Mouse (Mus musculus) kidney, postnatal 25 days (tissue): ENCODE data around the gene Ccdc88c.

Experiments
- DNase-seq, 2 experiments: peaks; one replicate each; pipeline ENCODE4 v3.0.0; 2021; ENCODE audit warnings: mixed read lengths in 2 of 2

Gene Ccdc88c

GRCm38 (mm10) chr12:100875960-100876359 is 152.9 kb downstream of the Ccdc88c start:
- DNase-seq = no peak

DNA sequence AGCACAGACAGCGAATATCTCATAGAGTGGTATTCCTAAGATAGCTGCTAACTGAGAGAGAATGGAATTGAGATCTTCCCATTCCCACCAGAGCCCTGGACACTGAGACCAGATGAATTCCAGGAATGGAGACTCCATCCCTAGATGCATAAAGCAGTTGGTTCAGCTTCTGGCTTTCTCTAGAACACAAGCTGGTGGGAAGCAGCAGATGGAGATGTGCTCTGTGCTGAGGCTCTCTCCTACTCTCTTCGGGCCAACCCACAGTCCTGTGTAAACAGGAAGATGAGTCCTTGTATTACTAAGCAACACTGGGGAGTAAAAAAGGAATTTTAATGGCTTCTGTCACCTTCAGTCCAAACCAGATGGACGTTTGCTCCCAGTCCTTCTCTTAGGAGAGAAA is 153.3 kb downstream of the Ccdc88c start:
- DNase-seq = no peak

GRCm38 (mm10) chr12:100873612-100874011 is 155.2 kb downstream of the Ccdc88c start:
- DNase-seq = no peak

DNA sequence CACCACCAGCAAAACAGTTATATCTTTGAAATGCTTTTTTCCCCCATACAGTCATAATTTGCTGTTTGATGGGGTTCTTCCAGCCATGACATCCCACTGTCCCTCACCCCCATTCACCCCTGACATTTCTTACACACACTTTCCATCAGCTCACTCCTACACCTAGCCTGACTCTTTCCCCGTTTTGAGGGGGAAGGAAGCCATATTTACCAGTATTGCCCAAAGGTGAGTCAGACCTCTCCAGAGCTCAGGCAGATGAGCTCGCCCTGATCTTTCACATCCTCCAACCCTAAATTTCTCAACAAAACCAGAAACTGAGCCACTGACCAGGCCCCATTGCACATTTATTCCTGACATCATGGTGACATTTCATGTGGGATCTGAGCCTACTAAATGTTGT is 157.0 kb downstream of the Ccdc88c start:
- DNase-seq = no peak

GRCm38 (mm10) chr12:100871234-100871633 is 157.6 kb downstream of the Ccdc88c start:
- DNase-seq = no peak

DNA sequence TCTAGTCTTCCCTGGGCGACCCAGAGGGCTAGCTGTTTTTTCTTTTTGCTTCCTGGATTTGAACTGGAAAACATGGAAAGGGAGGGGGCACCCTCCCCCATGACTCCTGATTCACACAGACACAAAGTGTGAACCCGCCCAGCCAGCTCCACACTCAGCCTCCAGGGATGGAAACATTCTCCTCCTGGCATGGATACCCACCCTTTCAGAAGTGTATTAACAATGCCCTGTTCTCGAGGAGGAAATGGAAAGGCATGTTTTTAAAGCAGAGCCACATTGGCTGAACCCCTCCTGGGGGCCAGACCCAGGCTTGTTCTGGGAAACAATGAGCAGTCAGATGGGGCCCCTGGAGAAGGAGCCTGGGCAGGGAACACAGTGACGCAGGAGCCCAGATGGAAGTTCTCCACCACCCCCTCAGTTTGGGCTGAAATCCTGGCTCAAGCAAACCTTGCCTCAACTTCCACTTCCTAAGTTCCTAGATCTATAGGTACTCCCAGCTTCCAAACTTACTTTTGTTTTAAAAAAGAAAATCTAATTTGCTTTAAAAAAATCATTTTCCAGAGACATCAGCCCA is 160.7 kb downstream of the Ccdc88c start:
- no peak for DNase-seq

DNA sequence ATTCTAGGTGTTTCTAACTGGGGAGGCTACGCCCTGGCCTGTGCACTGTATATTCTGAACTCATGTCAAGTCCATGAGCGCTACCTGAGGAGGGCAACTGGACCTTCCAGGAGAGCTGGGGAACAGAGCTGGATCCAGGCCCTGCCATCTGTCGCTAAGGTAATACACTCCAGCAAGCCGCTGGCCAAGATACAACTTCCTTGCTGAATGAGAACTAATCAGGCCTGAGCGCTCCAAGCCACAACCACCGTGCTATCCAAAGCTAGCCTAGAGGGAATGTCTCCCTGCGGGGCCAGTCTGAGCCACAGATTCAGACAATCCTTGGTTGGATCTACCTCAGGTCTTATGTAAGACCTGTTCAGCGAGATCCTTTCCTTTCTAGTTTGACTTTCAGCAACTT is 161.8 kb downstream of the Ccdc88c start:
- DNase-seq = no peak

DNA sequence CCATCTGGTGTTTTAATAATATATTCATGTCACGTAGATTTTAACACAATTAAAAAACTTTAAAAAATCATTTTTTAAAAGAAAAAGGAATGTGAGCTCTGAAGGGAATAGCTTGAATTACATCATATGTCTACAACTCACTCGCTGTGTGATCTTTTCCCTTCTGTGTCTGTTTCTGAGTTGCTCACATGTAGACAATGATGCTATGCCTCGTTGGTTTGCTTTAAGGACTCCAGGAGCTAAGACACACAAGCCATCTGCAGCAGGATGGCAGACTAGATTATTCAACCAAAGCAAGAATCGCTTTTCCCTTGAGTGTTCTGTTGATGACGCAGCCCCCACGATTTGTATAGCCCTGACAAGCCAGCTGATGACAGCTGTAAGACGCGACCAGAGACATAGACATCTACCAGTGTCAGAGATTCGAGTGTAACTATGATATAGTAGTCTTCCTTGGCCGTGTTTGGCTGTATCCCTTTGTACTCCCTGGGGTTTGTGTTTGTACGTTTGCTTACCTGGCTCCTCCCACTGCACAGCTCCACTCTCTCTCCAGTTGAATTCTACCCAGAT is 163.3 kb downstream of the Ccdc88c start:
- no peak for DNase-seq

DNA sequence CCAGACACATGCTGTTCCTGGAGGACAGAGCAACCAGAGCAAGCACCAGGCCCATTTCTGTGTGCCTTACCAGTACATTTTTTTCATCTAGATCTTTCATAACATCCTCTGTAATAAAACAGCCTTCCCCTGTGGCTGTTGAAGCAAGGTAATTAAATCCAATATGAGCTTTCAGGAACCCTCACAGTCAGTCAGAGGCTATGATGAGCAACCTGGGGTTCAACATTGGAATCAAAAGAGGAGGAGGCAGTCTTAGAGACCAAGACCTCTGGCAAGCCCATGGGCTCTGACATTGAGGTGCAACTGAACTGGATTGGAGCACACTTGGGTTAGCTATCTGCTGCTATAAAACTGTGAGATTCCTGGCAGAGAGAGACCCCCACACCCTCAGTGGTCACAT is 163.8 kb downstream of the Ccdc88c start:
- no peak for DNase-seq

- peak; percentile 73 to 83 for DNase-seq
Observed at GRCm38 (mm10) chr12:100862856-100863446, 165.9 kb downstream of the Ccdc88c start.

GRCm38 (mm10) chr12:100862272-100862671 is 166.6 kb downstream of the Ccdc88c start:
- no peak for DNase-seq
